Mouse (Mus musculus): ENCODE measurements around the gene Tars2. TPM values are rescaled to one million over a fixed set of nuclear protein-coding genes. Genes with fewer than 3 reads are reported as not detected.

Tars2 gene
- polyA plus RNA-seq, 1 experiment from 2014 or later = 52.3 TPM

DNA sequence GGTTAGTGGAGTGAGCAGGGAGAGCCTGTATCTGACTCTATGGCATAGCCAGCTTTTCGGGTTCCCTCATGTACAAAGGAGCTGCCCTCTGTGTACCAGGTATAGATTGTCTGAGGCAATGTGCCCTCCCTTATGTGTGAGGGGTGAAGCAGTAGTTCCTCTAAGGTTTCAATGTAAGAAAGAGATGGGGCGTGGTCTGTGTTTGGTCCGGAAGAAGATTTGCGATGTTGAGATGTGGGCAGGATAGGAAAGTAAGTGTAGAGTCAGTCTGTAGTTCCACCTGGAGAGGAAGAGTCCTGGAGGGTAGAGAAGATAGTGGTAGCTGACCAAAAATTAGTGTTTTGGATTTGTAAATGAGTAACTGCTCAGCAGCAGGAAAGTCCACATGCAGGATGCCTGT is 51.0 kb downstream of the Tars2 start:
- Histone ChIP-seq H3K27me3 (ENCODE audit: insufficient read depth, low read length) (no peaks in the 10 kb centered on the region), H3K9me3 (ENCODE audit: low read depth, low read length) (no peaks in the 10 kb centered on the region), H3K4me1 (ENCODE audit: insufficient read depth) (no peaks in the 10 kb centered on the region), H3K4me3 (ENCODE audit: low read depth, low read length) (no peak overlapping the region), H3K9ac (no peak overlapping the region), H3K27ac (ENCODE audit: low read depth) (no peak overlapping the region), H3K36me3 (ENCODE audit: insufficient read depth) (no peaks in the 10 kb centered on the region), H3K4me2 (no peak overlapping the region)
- 95% methylated on average over 4 of the region's 4 CpGs for WGBS
- ATAC-seq (ENCODE audit: insufficient read depth) (no peak), DNase-seq (no peak)
- no peak for TF ChIP-seq CTCF (IDR thresholded peaks at IDR 0.05; ENCODE audit: low read depth)

GRCm38 (mm10) chr3:95707497-95707896 is 52.5 kb downstream of the Tars2 start:
- no peaks in the 10 kb centered on the region for H3K36me3 ChIP-seq (ENCODE audit: insufficient read depth)
- TF ChIP-seq CTCF (IDR thresholded peaks at IDR 0.05; ENCODE audit: low read depth) = no peak
- H3K27ac ChIP-seq (ENCODE audit: low read depth) = no peak overlapping the region
- no peak overlapping the region for H3K9ac ChIP-seq
- no peaks in the 10 kb centered on the region for H3K9me3 ChIP-seq (ENCODE audit: low read depth, low read length)
- DNase-seq (no peak), ATAC-seq (ENCODE audit: insufficient read depth) (no peak)
- 82% methylated on average over 7 of the region's 7 CpGs for WGBS
- no peaks in the 10 kb centered on the region for H3K4me1 ChIP-seq (ENCODE audit: insufficient read depth)
- H3K27me3 ChIP-seq (ENCODE audit: insufficient read depth, low read length) = no peaks in the 10 kb centered on the region
- no peak overlapping the region for H3K4me3 ChIP-seq (ENCODE audit: low read depth, low read length)
- H3K4me2 ChIP-seq = no peak overlapping the region

- H3K9ac ChIP-seq = no peak overlapping the region
- H3K4me2 ChIP-seq = no peak overlapping the region
- no peak for TF ChIP-seq CTCF (IDR thresholded peaks at IDR 0.05; ENCODE audit: low read depth)
- ATAC-seq (ENCODE audit: insufficient read depth) (no peak), DNase-seq (no peak)
- 83% methylated on average over 4 of the region's 4 CpGs for WGBS
- no peaks in the 10 kb centered on the region for H3K36me3 ChIP-seq (ENCODE audit: insufficient read depth)
- H3K27me3 ChIP-seq (ENCODE audit: insufficient read depth, low read length) = no peaks in the 10 kb centered on the region
- no peak overlapping the region for H3K4me3 ChIP-seq (ENCODE audit: low read depth, low read length)
- H3K9me3 ChIP-seq (ENCODE audit: low read depth, low read length) = no peaks in the 10 kb centered on the region
- H3K4me1 ChIP-seq (ENCODE audit: insufficient read depth) = 0 out of 2 replicates have a peak, but pooled peaks cover 3% of the 10 kb centered on the region
- no peak overlapping the region for H3K27ac ChIP-seq (ENCODE audit: low read depth)
These were observed 53.7 kb downstream of the Tars2 start for GRCm38 (mm10) chr3:95706273-95706672.

- Histone ChIP-seq H3K9me3 (ENCODE audit: low read depth, low read length) (no peaks in the 10 kb centered on the region), H3K36me3 (ENCODE audit: insufficient read depth) (no peaks in the 10 kb centered on the region), H3K4me2 (no peak overlapping the region), H3K9ac (no peak overlapping the region), H3K27me3 (ENCODE audit: insufficient read depth, low read length) (no peaks in the 10 kb centered on the region), H3K4me1 (ENCODE audit: insufficient read depth) (0 out of 2 replicates have a peak, but pooled peaks cover 3% of the 10 kb centered on the region), H3K27ac (ENCODE audit: low read depth) (no peak overlapping the region), H3K4me3 (ENCODE audit: low read depth, low read length) (no peak overlapping the region)
- 76% methylated on average over 4 of the region's 4 CpGs for WGBS
- ATAC-seq (ENCODE audit: insufficient read depth) = no peak
- no peak for DNase-seq
- TF ChIP-seq CTCF (IDR thresholded peaks at IDR 0.05; ENCODE audit: low read depth) = no peak
These were observed 55.4 kb downstream of the Tars2 start for GRCm38 (mm10) chr3:95704612-95705011.

DNA sequence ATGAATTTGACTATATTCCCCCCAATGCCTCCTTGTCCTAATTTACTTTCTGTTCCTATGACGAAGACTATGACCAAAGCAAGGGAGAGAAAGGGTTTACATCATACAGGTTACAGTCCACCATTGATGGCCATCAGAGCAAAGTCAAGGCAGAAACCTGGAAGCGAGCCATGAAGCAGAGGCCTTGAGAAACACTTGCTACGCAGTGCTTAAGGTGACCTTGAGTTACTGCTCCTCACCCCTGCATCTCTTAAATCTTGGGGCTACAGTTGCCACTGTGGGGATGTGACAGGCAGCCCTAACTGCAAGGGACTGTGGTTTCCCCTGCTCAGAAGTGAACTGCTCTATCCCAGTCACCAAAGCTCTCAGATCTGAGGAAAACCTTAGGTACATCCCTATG is 56.7 kb downstream of the Tars2 start:
- 90% methylated on average over 3 of the region's 3 CpGs for WGBS
- no peaks in the 10 kb centered on the region for H3K27me3 ChIP-seq (ENCODE audit: insufficient read depth, low read length)
- no peak for TF ChIP-seq CTCF (IDR thresholded peaks at IDR 0.05; ENCODE audit: low read depth)

GRCm38 (mm10) chr3:95701877-95702540 is 58.0 kb downstream of the Tars2 start:
- TF ChIP-seq CTCF (IDR thresholded peaks at IDR 0.05; ENCODE audit: low read depth) = peak; percentile 38; the same call in 1 of the 2 replicates

More for the DNA sequence above, 56.7 kb downstream of the Tars2 start:
- H3K4me2 ChIP-seq = no peak overlapping the region
- H3K4me1 ChIP-seq (ENCODE audit: insufficient read depth) = 0 out of 2 replicates have a peak, but pooled peaks cover 3% of the 10 kb centered on the region
- DNase-seq (no peak), ATAC-seq (ENCODE audit: insufficient read depth) (no peak)
- H3K27ac ChIP-seq (ENCODE audit: low read depth) = no peak overlapping the region
- H3K9me3 ChIP-seq (ENCODE audit: low read depth, low read length) = no peaks in the 10 kb centered on the region
- no peak overlapping the region for H3K9ac ChIP-seq
- H3K36me3 ChIP-seq (ENCODE audit: insufficient read depth) = no peaks in the 10 kb centered on the region
- no peak overlapping the region for H3K4me3 ChIP-seq (ENCODE audit: low read depth, low read length)

GRCm38 (mm10) chr3:95701085-95701484 is 58.9 kb downstream of the Tars2 start:
- peaks cover 10% of the 10 kb centered on the region; the same call in 1 of the 2 replicates for H3K4me1 ChIP-seq (ENCODE audit: insufficient read depth)
- no peak overlapping the region for H3K9ac ChIP-seq
- H3K27me3 ChIP-seq (ENCODE audit: insufficient read depth, low read length) = no peaks in the 10 kb centered on the region
- TF ChIP-seq CTCF (IDR thresholded peaks at IDR 0.05; ENCODE audit: low read depth) = no peak
- ATAC-seq (ENCODE audit: insufficient read depth) (no peak), DNase-seq (no peak)
- 72% methylated on average over 2 of the region's 2 CpGs for WGBS
- H3K27ac ChIP-seq (ENCODE audit: low read depth) = no peak overlapping the region
- H3K4me2 ChIP-seq = no peak overlapping the region
- H3K36me3 ChIP-seq (ENCODE audit: insufficient read depth) = no peaks in the 10 kb centered on the region
- no peak overlapping the region for H3K4me3 ChIP-seq (ENCODE audit: low read depth, low read length)
- H3K9me3 ChIP-seq (ENCODE audit: low read depth, low read length) = no peaks in the 10 kb centered on the region

More at GRCm38 (mm10) chr3:95701877-95702540, 58.0 kb downstream of the Tars2 start:
- peak overlapping the region; percentile 28 for H3K4me3 ChIP-seq (ENCODE audit: low read depth, low read length)
- 4% methylated on average over 24 of the region's 24 CpGs for WGBS
- DNase-seq = peak; percentile 87
- H3K4me1 ChIP-seq (ENCODE audit: insufficient read depth) = 0 out of 2 replicates have a peak, but pooled peaks cover 3% of the 10 kb centered on the region
- H3K27me3 ChIP-seq (ENCODE audit: insufficient read depth, low read length) = no peaks in the 10 kb centered on the region
- ATAC-seq (ENCODE audit: insufficient read depth) = peak; percentile 96
- H3K27ac ChIP-seq (ENCODE audit: low read depth) = peak overlapping the region; percentile 34
- no peaks in the 10 kb centered on the region for H3K36me3 ChIP-seq (ENCODE audit: insufficient read depth)
- H3K9ac ChIP-seq = peak overlapping the region; percentile 55
- H3K9me3 ChIP-seq (ENCODE audit: low read depth, low read length) = no peaks in the 10 kb centered on the region
- H3K4me2 ChIP-seq = peak overlapping the region; percentile 60
